Mouse (Mus musculus): ENCODE measurements around the gene Tfeb. TPM values are rescaled to one million over a fixed set of nuclear protein-coding genes. Genes with fewer than 3 reads are reported as not detected.

Tfeb gene
- polyA plus RNA-seq, 1 experiment from 2014 or later = 3.0 TPM

GRCm38 (mm10) chr17:47698156-47698555 is 38.7 kb upstream of the Tfeb start:
- H3K9ac ChIP-seq (replicated peaks) = no peak overlapping the region
- 83% methylated on average over 10 of the region's 10 CpGs for WGBS
- H3K4me1 ChIP-seq = peaks cover 15% of the 10 kb centered on the region
- H3K4me3 ChIP-seq = no peak overlapping the region
- H3K36me3 ChIP-seq = peaks cover 39% of the 10 kb centered on the region
- H3K9me3 ChIP-seq = no peaks in the 10 kb centered on the region
- H3K27me3 ChIP-seq = peaks cover 18% of the 10 kb centered on the region
- ATAC-seq (ENCODE audit: low FRiP score, low read depth) = no peak
- no peak overlapping the region for H3K4me2 ChIP-seq (replicated peaks)
- H3K27ac ChIP-seq (replicated peaks) = no peak overlapping the region

DNA sequence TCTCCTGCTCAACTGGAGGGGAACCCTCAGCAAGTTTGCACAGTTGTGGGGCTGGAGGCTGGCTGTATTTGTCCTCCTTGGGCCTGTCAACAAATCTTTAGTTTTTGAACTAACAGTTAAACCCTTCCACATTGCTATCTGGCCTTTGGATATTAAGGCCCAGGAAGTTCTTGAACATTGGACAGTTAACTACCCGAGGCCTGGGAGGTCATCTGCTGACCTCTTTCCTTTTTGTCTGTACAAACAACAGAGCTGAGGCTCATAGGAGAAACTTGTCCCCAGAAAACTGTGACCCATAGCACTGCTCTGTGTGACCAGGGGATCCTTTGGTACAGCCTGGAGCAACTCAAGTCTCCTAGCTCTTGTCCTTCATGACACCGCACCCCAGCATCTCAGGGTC is 37.8 kb upstream of the Tfeb start:
- H3K4me2 ChIP-seq (replicated peaks) = no peak overlapping the region
- 72% methylated on average over 2 of the region's 2 CpGs for WGBS
- ATAC-seq (ENCODE audit: low FRiP score, low read depth) = no peak
- H3K36me3 ChIP-seq = peaks cover 46% of the 10 kb centered on the region
- H3K9me3 ChIP-seq = no peaks in the 10 kb centered on the region
- H3K4me1 ChIP-seq = peaks cover 14% of the 10 kb centered on the region
- no peak overlapping the region for H3K9ac ChIP-seq (replicated peaks)
- peaks cover 18% of the 10 kb centered on the region for H3K27me3 ChIP-seq
- H3K27ac ChIP-seq (replicated peaks) = no peak overlapping the region
- H3K4me3 ChIP-seq = no peak overlapping the region

DNA sequence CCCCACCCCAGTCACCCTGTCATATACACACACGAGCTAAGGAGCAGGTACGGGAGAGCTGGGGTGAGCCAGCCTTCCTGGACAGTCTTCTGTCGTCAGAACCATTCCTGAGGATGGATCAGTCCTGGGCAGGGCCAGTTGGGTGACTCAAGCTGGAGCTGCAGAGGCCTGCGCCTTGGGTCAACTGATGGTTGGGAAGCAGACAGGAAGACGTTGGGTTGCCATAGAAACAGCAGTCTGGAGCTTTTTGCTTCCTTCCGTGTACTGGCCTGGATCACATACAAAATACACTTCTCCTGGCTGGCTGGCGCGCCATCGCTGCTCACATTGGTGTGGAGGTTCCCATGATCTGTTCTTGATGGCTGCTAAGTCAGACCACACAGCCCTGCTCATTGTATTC is 35.0 kb upstream of the Tfeb start:
- Histone ChIP-seq H3K4me3 (no peak overlapping the region), H3K4me2 (replicated peaks) (no peak overlapping the region), H3K9ac (replicated peaks) (no peak overlapping the region), H3K27ac (replicated peaks) (no peak overlapping the region), H3K36me3 (peaks cover 51% of the 10 kb centered on the region), H3K9me3 (no peaks in the 10 kb centered on the region), H3K4me1 (0 out of 2 replicates have a peak, but pooled peaks cover 3% of the 10 kb centered on the region), H3K27me3 (peaks cover 18% of the 10 kb centered on the region)
- WGBS = 81% methylated on average over 9 of the region's 9 CpGs
- ATAC-seq (ENCODE audit: low FRiP score, low read depth) = no peak

- H3K27ac ChIP-seq (replicated peaks) = no peak overlapping the region
- peaks cover 18% of the 10 kb centered on the region for H3K27me3 ChIP-seq
- H3K9ac ChIP-seq (replicated peaks) = no peak overlapping the region
- no peak overlapping the region for H3K4me2 ChIP-seq (replicated peaks)
- peaks cover 49% of the 10 kb centered on the region for H3K36me3 ChIP-seq
- no peaks in the 10 kb centered on the region for H3K9me3 ChIP-seq
- no peak overlapping the region for H3K4me3 ChIP-seq
- H3K4me1 ChIP-seq = 0 out of 2 replicates have a peak, but pooled peaks cover 3% of the 10 kb centered on the region
- ATAC-seq (ENCODE audit: low FRiP score, low read depth) = peak; percentile 30; the same call in 1 of the 2 replicates
- WGBS = 53% methylated on average over 28 of the region's 28 CpGs
These were observed 34.1 kb upstream of the Tfeb start for GRCm38 (mm10) chr17:47702548-47703345.

- Histone ChIP-seq H3K4me3 (no peak overlapping the region), H3K4me2 (replicated peaks) (no peak overlapping the region), H3K27ac (replicated peaks) (no peak overlapping the region), H3K4me1 (0 out of 2 replicates have a peak, but pooled peaks cover 3% of the 10 kb centered on the region), H3K36me3 (peaks cover 44% of the 10 kb centered on the region), H3K27me3 (peaks cover 18% of the 10 kb centered on the region), H3K9me3 (no peaks in the 10 kb centered on the region), H3K9ac (replicated peaks) (0 out of 2 replicates have a peak overlapping the region, but pooled peaks have one; percentile 12)
- ATAC-seq (ENCODE audit: low FRiP score, low read depth) = no peak
- WGBS = 29% methylated on average over 20 of the region's 20 CpGs
These were observed 33.3 kb upstream of the Tfeb start for GRCm38 (mm10) chr17:47703556-47703955.

DNA sequence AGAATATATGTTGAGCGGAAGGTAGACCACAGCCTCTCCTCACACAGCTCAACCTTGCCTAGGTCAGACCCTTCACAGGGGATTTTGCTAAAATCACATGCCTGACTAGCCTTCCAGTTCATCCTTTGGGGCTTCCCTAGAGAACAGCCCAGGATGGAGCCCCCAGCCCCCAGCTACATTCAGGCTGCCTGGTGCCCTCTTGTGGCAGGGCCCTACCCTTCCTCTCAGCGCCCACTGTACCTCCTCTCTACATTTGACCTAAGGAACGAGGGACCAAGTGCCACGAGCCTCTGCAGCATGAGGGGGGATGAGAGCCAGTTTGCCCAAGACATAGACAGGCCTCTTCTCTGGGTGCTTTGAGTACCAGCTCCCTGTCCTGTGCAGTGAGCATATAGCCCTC is 32.1 kb upstream of the Tfeb start:
- Histone ChIP-seq H3K9ac (replicated peaks) (no peak overlapping the region), H3K9me3 (no peaks in the 10 kb centered on the region), H3K27ac (replicated peaks) (no peak overlapping the region), H3K4me1 (0 out of 2 replicates have a peak, but pooled peaks cover 3% of the 10 kb centered on the region), H3K27me3 (peaks cover 18% of the 10 kb centered on the region), H3K4me2 (replicated peaks) (no peak overlapping the region), H3K4me3 (no peak overlapping the region), H3K36me3 (peaks cover 40% of the 10 kb centered on the region)
- WGBS = 84% methylated on average over 4 of the region's 4 CpGs
- ATAC-seq (ENCODE audit: low FRiP score, low read depth) = no peak

DNA sequence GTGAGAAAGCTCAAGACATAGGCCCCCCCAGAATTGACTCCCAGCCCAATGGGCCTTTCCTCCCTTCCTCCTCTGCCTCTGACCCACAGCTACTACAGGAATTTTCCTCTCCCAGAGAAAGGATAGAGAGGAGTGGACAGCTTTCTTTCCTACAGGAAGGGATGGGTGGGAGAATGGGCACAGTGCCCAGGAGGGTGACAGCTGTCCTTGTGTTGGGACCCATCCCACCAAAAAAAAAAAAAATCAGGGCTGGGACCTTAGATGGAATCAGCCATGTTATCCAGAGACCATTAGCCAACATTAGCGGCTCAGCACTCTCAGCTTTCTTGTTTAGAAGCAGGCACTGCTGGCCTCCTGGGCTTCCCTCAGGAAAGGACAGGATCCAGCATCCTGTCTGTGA is 30.6 kb upstream of the Tfeb start:
- H3K4me1 ChIP-seq = 0 out of 2 replicates have a peak, but pooled peaks cover 3% of the 10 kb centered on the region
- WGBS = 80% methylated on average over 1 of the region's 1 CpGs
- H3K27ac ChIP-seq (replicated peaks) = no peak overlapping the region
- no peak overlapping the region for H3K9ac ChIP-seq (replicated peaks)
- H3K4me3 ChIP-seq = no peak overlapping the region
- no peaks in the 10 kb centered on the region for H3K9me3 ChIP-seq
- ATAC-seq (ENCODE audit: low FRiP score, low read depth) = no peak
- peaks cover 29% of the 10 kb centered on the region for H3K36me3 ChIP-seq
- no peak overlapping the region for H3K4me2 ChIP-seq (replicated peaks)
- peaks cover 18% of the 10 kb centered on the region for H3K27me3 ChIP-seq

DNA sequence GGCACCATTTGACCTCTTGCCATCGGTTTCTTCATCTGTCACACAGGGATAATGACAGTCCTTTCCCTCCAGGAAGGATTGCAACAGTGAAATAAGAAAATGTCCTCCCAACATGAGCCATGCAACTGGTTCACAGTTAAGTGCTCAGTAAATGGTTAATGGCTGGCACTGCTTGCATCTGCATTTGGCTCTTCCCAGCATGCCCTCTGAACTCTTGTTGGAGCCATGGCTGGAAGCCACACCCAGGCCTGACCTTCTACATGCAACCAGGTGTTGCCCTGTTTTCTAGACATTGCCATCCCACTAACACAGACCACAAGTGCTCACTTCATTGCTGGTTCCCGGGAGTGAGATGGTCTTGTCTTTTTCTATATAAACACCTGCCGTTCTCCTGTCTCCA is 28.9 kb upstream of the Tfeb start:
- no peak overlapping the region for H3K9ac ChIP-seq (replicated peaks)
- ATAC-seq (ENCODE audit: low FRiP score, low read depth) = no peak
- H3K27ac ChIP-seq (replicated peaks) = no peak overlapping the region
- peaks cover 8% of the 10 kb centered on the region for H3K27me3 ChIP-seq
- WGBS = 88% methylated on average over 3 of the region's 3 CpGs
- no peak overlapping the region for H3K4me3 ChIP-seq
- H3K9me3 ChIP-seq = no peaks in the 10 kb centered on the region
- no peak overlapping the region for H3K4me2 ChIP-seq (replicated peaks)
- H3K4me1 ChIP-seq = 0 out of 2 replicates have a peak, but pooled peaks cover 3% of the 10 kb centered on the region
- H3K36me3 ChIP-seq = peaks cover 14% of the 10 kb centered on the region; the same call in 1 of the 2 replicates

- 81% methylated on average over 4 of the region's 4 CpGs for WGBS
- no peak overlapping the region for H3K4me3 ChIP-seq
- H3K27ac ChIP-seq (replicated peaks) = no peak overlapping the region
- 0 out of 2 replicates have a peak, but pooled peaks cover 5% of the 10 kb centered on the region for H3K36me3 ChIP-seq
- no peak for ATAC-seq (ENCODE audit: low FRiP score, low read depth)
- no peaks in the 10 kb centered on the region for H3K27me3 ChIP-seq
- no peaks in the 10 kb centered on the region for H3K4me1 ChIP-seq
- H3K9ac ChIP-seq (replicated peaks) = no peak overlapping the region
- H3K4me2 ChIP-seq (replicated peaks) = no peak overlapping the region
- no peaks in the 10 kb centered on the region for H3K9me3 ChIP-seq
These were observed 27.9 kb upstream of the Tfeb start for GRCm38 (mm10) chr17:47708972-47709371.

DNA sequence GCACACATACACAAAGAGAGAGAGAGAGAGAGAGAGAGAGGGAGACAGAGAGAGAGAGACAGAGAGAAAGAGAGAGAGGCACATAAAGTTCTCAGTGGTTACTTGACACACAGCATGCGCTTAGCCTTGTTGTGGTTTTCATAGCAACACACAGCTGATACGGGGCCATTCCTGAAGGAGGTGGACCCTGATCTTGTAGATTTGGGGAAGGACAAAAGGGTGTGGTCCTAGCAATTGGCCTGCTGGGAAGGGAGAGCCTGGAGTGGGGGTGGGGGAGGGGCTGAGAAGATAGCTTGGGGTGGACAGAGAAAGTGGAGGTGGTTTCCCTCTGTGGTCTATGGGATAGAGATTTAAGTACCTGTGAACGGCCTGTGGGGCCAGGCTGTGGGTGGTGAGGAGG is 26.8 kb upstream of the Tfeb start:
- Histone ChIP-seq H3K36me3 (no peaks in the 10 kb centered on the region), H3K4me1 (no peaks in the 10 kb centered on the region), H3K9ac (replicated peaks) (no peak overlapping the region), H3K4me3 (no peak overlapping the region), H3K27me3 (no peaks in the 10 kb centered on the region), H3K9me3 (no peaks in the 10 kb centered on the region), H3K4me2 (replicated peaks) (no peak overlapping the region), H3K27ac (replicated peaks) (no peak overlapping the region)
- 79% methylated on average over 3 of the region's 3 CpGs for WGBS
- ATAC-seq (ENCODE audit: low FRiP score, low read depth) = no peak

DNA sequence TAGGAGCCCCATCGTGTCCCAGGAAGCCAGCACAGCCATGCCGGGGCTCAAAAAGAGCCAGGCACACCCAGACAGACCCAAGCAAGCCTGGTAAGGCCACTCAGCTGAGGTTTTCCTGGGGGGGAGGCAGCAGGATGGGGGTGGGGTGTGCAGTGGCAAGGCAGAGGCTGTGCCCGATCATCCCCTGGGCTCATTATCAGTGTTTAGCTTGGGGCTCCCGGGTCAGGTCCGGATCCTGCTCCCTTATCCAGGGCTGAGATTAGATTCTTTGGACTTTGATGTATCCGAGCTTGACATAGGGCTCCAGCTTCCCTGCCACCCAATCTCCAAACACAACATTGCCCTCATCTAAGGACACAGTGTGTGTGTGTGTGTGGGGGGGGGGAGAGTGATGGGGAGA is 24.9 kb upstream of the Tfeb start:
- Histone ChIP-seq H3K9ac (replicated peaks) (no peak overlapping the region), H3K36me3 (no peaks in the 10 kb centered on the region), H3K4me2 (replicated peaks) (no peak overlapping the region), H3K9me3 (no peaks in the 10 kb centered on the region), H3K27ac (replicated peaks) (no peak overlapping the region), H3K27me3 (no peaks in the 10 kb centered on the region), H3K4me1 (no peaks in the 10 kb centered on the region), H3K4me3 (no peak overlapping the region)
- ATAC-seq (ENCODE audit: low FRiP score, low read depth) = no peak
- 67% methylated on average over 6 of the region's 6 CpGs for WGBS

DNA sequence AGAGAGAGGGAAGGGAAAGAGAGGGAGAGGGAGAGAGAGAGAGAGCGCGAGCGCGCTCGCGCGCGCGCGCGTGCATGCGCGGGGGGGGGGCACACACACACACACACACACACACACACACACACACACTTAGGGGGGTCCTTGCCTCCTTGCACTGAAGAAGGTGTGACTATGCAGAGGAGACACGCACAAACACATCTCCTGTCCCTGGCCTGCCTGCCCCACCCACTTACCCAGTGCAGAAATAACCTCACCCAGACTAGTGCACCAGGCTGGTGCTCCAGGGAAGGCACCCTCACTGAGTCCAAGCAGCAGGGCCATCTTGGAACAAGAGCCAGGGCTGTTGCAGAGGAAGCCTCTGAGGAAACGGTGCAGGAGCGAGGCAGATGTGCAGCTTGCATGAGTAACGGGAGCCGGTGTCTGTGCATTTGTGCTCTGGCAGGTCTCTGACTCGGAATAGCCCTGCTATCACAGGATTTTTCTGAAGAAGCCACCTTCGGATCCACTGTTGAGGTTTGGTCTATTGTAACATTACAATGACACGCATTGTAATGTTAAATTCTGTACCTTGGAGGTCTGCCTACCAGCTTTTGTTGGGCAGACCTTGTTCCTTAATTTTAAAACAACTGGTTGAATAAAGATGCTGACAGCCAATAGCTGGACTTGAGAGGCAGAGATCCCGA is 23.8 kb upstream of the Tfeb start:
- H3K9ac ChIP-seq (replicated peaks) = no peak overlapping the region
- H3K4me1 ChIP-seq = no peaks in the 10 kb centered on the region
- H3K9me3 ChIP-seq = no peaks in the 10 kb centered on the region
- 0 out of 2 replicates have a peak, but pooled peaks cover 1% of the 10 kb centered on the region for H3K27me3 ChIP-seq
- H3K27ac ChIP-seq (replicated peaks) = no peak overlapping the region
- no peak for ATAC-seq (ENCODE audit: low FRiP score, low read depth)
- H3K4me3 ChIP-seq = no peak overlapping the region
- no peak overlapping the region for H3K4me2 ChIP-seq (replicated peaks)
- no peaks in the 10 kb centered on the region for H3K36me3 ChIP-seq
- WGBS = 50% methylated on average over 10 of the region's 22 CpGs
